Mouse (Mus musculus): Measurements from ENCODE around the gene Negr1.

GRCm38 (mm10) chr3:156786355-156786754, 224.8 kb downstream of the Negr1 start:
- TF ChIP-seq CTCF (conservative IDR thresholded peaks at IDR 0.05; ENCODE audit: low read length), result no peak
- no peak for TF ChIP-seq NANOG (IDR thresholded peaks at IDR 0.05; ENCODE audit: borderline replicate concordance, low read length)
- TF ChIP-seq POU5F1 (IDR thresholded peaks at IDR 0.05; ENCODE audit: borderline replicate concordance, low read length), result no peak
